In the genomic region with DNA sequence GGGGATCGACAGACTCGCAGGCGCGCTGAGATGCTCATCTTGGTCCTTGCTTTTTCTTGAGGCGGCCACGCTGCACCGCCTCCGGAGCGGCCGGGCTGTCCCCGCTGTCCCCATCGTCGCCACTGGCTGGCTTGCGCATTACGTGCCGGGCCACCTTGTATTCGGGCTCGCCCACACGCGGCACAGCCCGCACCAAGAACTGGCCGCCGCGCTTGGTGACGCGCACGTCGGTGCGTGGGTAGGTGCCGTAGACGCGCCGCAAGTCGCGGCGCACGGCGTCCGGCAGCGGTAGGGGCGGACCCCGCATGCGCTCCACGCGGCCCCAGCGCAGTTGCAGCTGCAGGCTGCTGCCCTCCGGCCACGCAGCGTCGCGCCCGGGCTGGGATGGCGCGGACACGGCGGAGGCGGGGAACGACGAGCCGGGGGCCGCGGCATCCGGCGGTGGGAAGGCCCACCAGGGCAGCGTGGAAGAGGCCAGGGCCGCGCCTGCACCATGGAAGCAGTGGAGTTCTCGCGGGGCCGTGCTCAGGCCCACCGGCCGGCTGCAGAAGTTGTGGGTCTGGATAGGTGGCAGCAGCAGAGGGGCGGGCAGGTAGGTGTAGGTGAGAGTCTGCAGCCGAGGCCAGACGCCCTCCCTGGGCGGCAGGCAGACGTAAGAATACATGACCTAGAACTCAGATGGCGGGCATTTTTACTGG, we compare ENCODE assay signal across 8 mouse cellular contexts. TPM values are rescaled to one million over a fixed set of nuclear protein-coding genes. Genes with fewer than 3 reads are reported as not detected.
A peak's percentile ranks its signal among the peaks of the same experiment; 100 is the strongest.
DNase-seq lines count a peak whose midpoint lies in the region; ATAC-seq and TF ChIP-seq lines count a peak whose summit lies in the region.

No protein-coding gene starts in this region.

- TF ChIP-seq CTCF in embryonic fibroblast, embryonic 13.5 days (IDR thresholded peaks at IDR 0.05; ENCODE audit: borderline replicate concordance, insufficient read depth, low read length): no peak

- DNase-seq in CD4-positive, CD25-positive, alpha-beta regulatory T cell, adult 2 months (ENCODE audit: low read depth, low spot score): peak; percentile 88
- peak; percentile 87 to 91 for DNase-seq in adrenal gland, postnatal 36 days
- peak; percentile 47 to 55 for DNase-seq in spleen, postnatal 36 days (ENCODE audit: low spot score in 2 of 2)

- H3K9me3 ChIP-seq in heart, embryonic 11.5 days (replicated peaks; ENCODE audit: control insufficient read depth, low read length): no peaks in the 10 kb centered on the region
- no peaks in the 10 kb centered on the region for H3K9me3 ChIP-seq in kidney, embryonic 14.5 days (ENCODE audit: control insufficient read depth, low read length)
- no peaks in the 10 kb centered on the region; the same call in 1 of the 2 replicates for H3K9me3 ChIP-seq in limb, embryonic 15.5 days
- H3K9me3 ChIP-seq in midbrain, embryonic 15.5 days: no peaks in the 10 kb centered on the region

- H3K27ac ChIP-seq in embryonic fibroblast, embryonic 13.5 days (ENCODE audit: insufficient read depth, low read length): peak overlapping the region; percentile 43
- H3K27ac ChIP-seq in heart, embryonic 11.5 days (ENCODE audit: low read depth, low read length): no peak overlapping the region
- peak overlapping the region; percentile 74 for H3K27ac ChIP-seq in kidney, embryonic 14.5 days (ENCODE audit: low read depth, low read length)
- peak overlapping the region; percentile 86 for H3K27ac ChIP-seq in limb, embryonic 15.5 days
- peak overlapping the region; percentile 91 for H3K27ac ChIP-seq in midbrain, embryonic 15.5 days

- TF ChIP-seq POLR2A in embryonic fibroblast, embryonic 13.5 days (IDR thresholded peaks at IDR 0.05; ENCODE audit: low read depth, low read length): peak; percentile 88

- H3K4me1 ChIP-seq in embryonic fibroblast, embryonic 13.5 days (ENCODE audit: control insufficient read depth, insufficient read depth, low read length): peaks cover 8% of the 10 kb centered on the region; the same call in 1 of the 2 replicates
- H3K4me1 ChIP-seq in heart, embryonic 11.5 days (ENCODE audit: control insufficient read depth, insufficient read depth, low read length): peaks cover 6% of the 10 kb centered on the region; the same call in 1 of the 2 replicates
- peaks cover 9% of the 10 kb centered on the region; the same call in 1 of the 2 replicates for H3K4me1 ChIP-seq in kidney, embryonic 14.5 days (ENCODE audit: control insufficient read depth, insufficient read depth, low read length)
- peaks cover 11% of the 10 kb centered on the region for H3K4me1 ChIP-seq in limb, embryonic 15.5 days
- H3K4me1 ChIP-seq in midbrain, embryonic 15.5 days: peaks cover 20% of the 10 kb centered on the region

- H3K36me3 ChIP-seq in heart, embryonic 11.5 days (ENCODE audit: control insufficient read depth, insufficient read depth, low read length): no peaks in the 10 kb centered on the region
- no peaks in the 10 kb centered on the region for H3K36me3 ChIP-seq in kidney, embryonic 14.5 days (ENCODE audit: control insufficient read depth, insufficient read depth, low read length)
- no peaks in the 10 kb centered on the region for H3K36me3 ChIP-seq in limb, embryonic 15.5 days
- H3K36me3 ChIP-seq in midbrain, embryonic 15.5 days (replicated peaks): no peaks in the 10 kb centered on the region

- peaks cover 34% of the 10 kb centered on the region for H3K27me3 ChIP-seq in heart, embryonic 11.5 days (ENCODE audit: control insufficient read depth, insufficient read depth, low read length)
- no peaks in the 10 kb centered on the region for H3K27me3 ChIP-seq in kidney, embryonic 14.5 days (ENCODE audit: control insufficient read depth, insufficient read depth, low read length)
- H3K27me3 ChIP-seq in limb, embryonic 15.5 days: peaks cover 5% of the 10 kb centered on the region; the same call in 1 of the 2 replicates
- 0 out of 2 replicates have a peak, but pooled peaks cover 5% of the 10 kb centered on the region for H3K27me3 ChIP-seq in midbrain, embryonic 15.5 days (replicated peaks)

- peak; percentile 29; the same call in 1 of the 2 replicates for ATAC-seq in heart, embryonic 11.5 days (replicated peaks; ENCODE audit: insufficient number of reproducible peaks, low FRiP score, low TSS enrichment)
- peak; percentile 85 for ATAC-seq in kidney, embryonic 14.5 days (ENCODE audit: low FRiP score, low TSS enrichment)
- ATAC-seq in limb, embryonic 15.5 days (ENCODE audit: insufficient number of reproducible peaks, low FRiP score, low TSS enrichment, low read depth): peak; percentile 83
- ATAC-seq in midbrain, embryonic 15.5 days (replicated peaks): peak; percentile 96

- WGBS in heart, embryonic 11.5 days (ENCODE audit: insufficient replicate concordance): 1% methylated on average over 78 of the region's 78 CpGs
- under 1% methylated on average over 76 of the region's 78 CpGs for WGBS in kidney, embryonic 14.5 days
- WGBS in limb, embryonic 15.5 days: 1% methylated on average over 78 of the region's 78 CpGs
- WGBS in midbrain, embryonic 15.5 days: under 1% methylated on average over 71 of the region's 78 CpGs

- H3K4me3 ChIP-seq in embryonic fibroblast, embryonic 13.5 days (ENCODE audit: insufficient read depth, low read length): peak overlapping the region; percentile 74
- peak overlapping the region; percentile 51 for H3K4me3 ChIP-seq in heart, embryonic 11.5 days (ENCODE audit: low read depth, low read length)
- H3K4me3 ChIP-seq in kidney, embryonic 14.5 days (ENCODE audit: low read length): peak overlapping the region; percentile 69
- peak overlapping the region; percentile 69 for H3K4me3 ChIP-seq in limb, embryonic 15.5 days
- H3K4me3 ChIP-seq in midbrain, embryonic 15.5 days: peak overlapping the region; percentile 67

- H3K9ac ChIP-seq in heart, embryonic 11.5 days (ENCODE audit: low read depth, low read length): peak overlapping the region; percentile 72
- H3K9ac ChIP-seq in kidney, embryonic 14.5 days (ENCODE audit: low read depth, low read length): peak overlapping the region; percentile 84
- peak overlapping the region; percentile 88 for H3K9ac ChIP-seq in limb, embryonic 15.5 days
- H3K9ac ChIP-seq in midbrain, embryonic 15.5 days: peak overlapping the region; percentile 82

- H3K4me2 ChIP-seq in heart, embryonic 11.5 days: peak overlapping the region; percentile 97
- H3K4me2 ChIP-seq in kidney, embryonic 14.5 days (replicated peaks; ENCODE audit: low read depth, low read length): peak overlapping the region; percentile 96
- peak overlapping the region; percentile 87 for H3K4me2 ChIP-seq in limb, embryonic 15.5 days
- H3K4me2 ChIP-seq in midbrain, embryonic 15.5 days: peak overlapping the region; percentile 65

RNA-seq across cellular contexts. Expression of a gene that starts 1.2 kb away (rescaled TPM):
- total RNA-seq in adrenal gland, postnatal 36 days (2021): 1 to 10 TPM; 1.3 TPM
- polyA plus RNA-seq in embryonic fibroblast, embryonic 13.5 days (2011; ENCODE audit: insufficient read length, low read depth, missing spikeins): 0.48 and 0.51 TPM in 2 replicates
- 0.90 and 1.0 TPM in 2 replicates for polyA plus RNA-seq in heart, embryonic 11.5 days (2014; fragmentation: Nextera tagmentation; extraction: Ambion mirVana)
- 2.7 and 3.5 TPM in 2 replicates for polyA plus RNA-seq in kidney, embryonic 14.5 days (2014; fragmentation: Nextera tagmentation; extraction: Ambion mirVana)
- polyA plus RNA-seq in limb, embryonic 15.5 days (2015; fragmentation: Nextera tagmentation; extraction: Ambion mirVana): 1.5 and 2.1 TPM in 2 replicates
- 2.0 and 2.8 TPM in 2 replicates for polyA plus RNA-seq in midbrain, embryonic 15.5 days (2015; fragmentation: Nextera tagmentation; extraction: Ambion mirVana)

RNA-seq across cellular contexts. Expression of a gene that starts 8.0 kb away (rescaled TPM):
- total RNA-seq in adrenal gland, postnatal 36 days (2021): 1 to 10 TPM; 5.2 to 7.5 TPM
- polyA plus RNA-seq in embryonic fibroblast, embryonic 13.5 days (2011; ENCODE audit: insufficient read length, low read depth, missing spikeins): 1.3 and 1.6 TPM in 2 replicates
- polyA plus RNA-seq in heart, embryonic 11.5 days (2014; fragmentation: Nextera tagmentation; extraction: Ambion mirVana): 3.1 and 4.0 TPM in 2 replicates
- polyA plus RNA-seq in kidney, embryonic 14.5 days (2014; fragmentation: Nextera tagmentation; extraction: Ambion mirVana): 7.9 and 10.8 TPM in 2 replicates
- polyA plus RNA-seq in limb, embryonic 15.5 days (2015; fragmentation: Nextera tagmentation; extraction: Ambion mirVana): 3.1 and 3.6 TPM in 2 replicates
- 11.1 and 11.7 TPM in 2 replicates for polyA plus RNA-seq in midbrain, embryonic 15.5 days (2015; fragmentation: Nextera tagmentation; extraction: Ambion mirVana)

RNA-seq across cellular contexts. Expression of a gene that starts 10.4 kb away (rescaled TPM):
- total RNA-seq in adrenal gland, postnatal 36 days (2021): 10 to 100 TPM; 74.7 to 77.8 TPM
- polyA plus RNA-seq in embryonic fibroblast, embryonic 13.5 days (2011; ENCODE audit: insufficient read length, low read depth, missing spikeins): 62.4 and 67.7 TPM in 2 replicates
- polyA plus RNA-seq in heart, embryonic 11.5 days (2014; fragmentation: Nextera tagmentation; extraction: Ambion mirVana): 124 and 139 TPM in 2 replicates
- polyA plus RNA-seq in kidney, embryonic 14.5 days (2014; fragmentation: Nextera tagmentation; extraction: Ambion mirVana): 164 and 165 TPM in 2 replicates
- polyA plus RNA-seq in limb, embryonic 15.5 days (2015; fragmentation: Nextera tagmentation; extraction: Ambion mirVana): 150 and 176 TPM in 2 replicates
- polyA plus RNA-seq in midbrain, embryonic 15.5 days (2015; fragmentation: Nextera tagmentation; extraction: Ambion mirVana): 340 and 347 TPM in 2 replicates

RNA-seq across cellular contexts. Expression of a gene that starts 20.9 kb away (rescaled TPM):
- total RNA-seq in adrenal gland, postnatal 36 days (2021): 10 to 100 TPM in 1 of 2 experiments, 1 to 10 TPM in 1; 9.2 to 10.0 TPM
- 3.2 and 3.9 TPM in 2 replicates for polyA plus RNA-seq in embryonic fibroblast, embryonic 13.5 days (2011; ENCODE audit: insufficient read length, low read depth, missing spikeins)
- 9.6 and 9.7 TPM in 2 replicates for polyA plus RNA-seq in heart, embryonic 11.5 days (2014; fragmentation: Nextera tagmentation; extraction: Ambion mirVana)
- polyA plus RNA-seq in kidney, embryonic 14.5 days (2014; fragmentation: Nextera tagmentation; extraction: Ambion mirVana): 14.2 and 18.2 TPM in 2 replicates
- polyA plus RNA-seq in limb, embryonic 15.5 days (2015; fragmentation: Nextera tagmentation; extraction: Ambion mirVana): 12.8 and 13.2 TPM in 2 replicates
- polyA plus RNA-seq in midbrain, embryonic 15.5 days (2015; fragmentation: Nextera tagmentation; extraction: Ambion mirVana): 48.2 and 54.8 TPM in 2 replicates

RNA-seq across cellular contexts. Expression of a gene that starts 22.0 kb away (rescaled TPM):
- total RNA-seq in adrenal gland, postnatal 36 days (2021): 1 to 10 TPM; 6.0 to 7.5 TPM
- polyA plus RNA-seq in embryonic fibroblast, embryonic 13.5 days (2011; ENCODE audit: insufficient read length, low read depth, missing spikeins): 1.5 and 2.7 TPM in 2 replicates
- 8.8 and 9.1 TPM in 2 replicates for polyA plus RNA-seq in heart, embryonic 11.5 days (2014; fragmentation: Nextera tagmentation; extraction: Ambion mirVana)
- polyA plus RNA-seq in kidney, embryonic 14.5 days (2014; fragmentation: Nextera tagmentation; extraction: Ambion mirVana): 1.7 and 1.8 TPM in 2 replicates
- polyA plus RNA-seq in limb, embryonic 15.5 days (2015; fragmentation: Nextera tagmentation; extraction: Ambion mirVana): 5.5 and 5.8 TPM in 2 replicates
- 146 and 148 TPM in 2 replicates for polyA plus RNA-seq in midbrain, embryonic 15.5 days (2015; fragmentation: Nextera tagmentation; extraction: Ambion mirVana)

Comparison
In these comparisons a context has a peak if more than half of its experiments do, and no peak if none do; other contexts are left out.
1. ATAC-seq: peak in every context shown above with its lines; median percentile 96 in midbrain, embryonic 15.5 days; 85 in kidney, embryonic 14.5 days; 83 in limb, embryonic 15.5 days; 29 in heart, embryonic 11.5 days.